Mouse (Mus musculus): ENCODE results near the gene Togaram2. TPM values are rescaled to one million over a fixed set of nuclear protein-coding genes. Genes with fewer than 3 reads are reported as not detected.

Gene Togaram2
- total and polyA plus RNA-seq, 2 experiments from 2014 or later = 1.2 to 4.5 TPM

GRCm38 (mm10) chr17:71693780-71694179 is 20.7 kb downstream of the Togaram2 start:
- no peaks in the 10 kb centered on the region for H3K36me3 ChIP-seq (ENCODE audit: insufficient read depth, low read length)
- peaks cover 3% of the 10 kb centered on the region; the same call in 1 of the 2 replicates for H3K4me1 ChIP-seq (ENCODE audit: insufficient read depth, low read length)
- ATAC-seq (ENCODE audit: low FRiP score) = no peak
- no peak overlapping the region for H3K27ac ChIP-seq (ENCODE audit: low read depth, low read length)
- WGBS = 54% methylated on average over 8 of the region's 8 CpGs
- H3K4me2 ChIP-seq (ENCODE audit: low read depth, low read length, poor library complexity, severe bottlenecking) = no peak overlapping the region
- peaks cover 3% of the 10 kb centered on the region; the same call in 1 of the 2 replicates for H3K9me3 ChIP-seq (ENCODE audit: low read length)
- peak; percentile 41 for TF ChIP-seq CTCF (IDR thresholded peaks at IDR 0.05)
- no peaks in the 10 kb centered on the region for H3K27me3 ChIP-seq (ENCODE audit: insufficient read depth, low read length)
- DNase-seq (ENCODE audit: low spot score) = no peak
- H3K9ac ChIP-seq (replicated peaks; ENCODE audit: low read length, poor library complexity, severe bottlenecking) = no peak overlapping the region
- H3K4me3 ChIP-seq (ENCODE audit: low read depth, low read length) = no peak overlapping the region

- Histone ChIP-seq H3K36me3 (ENCODE audit: insufficient read depth, low read length) (no peaks in the 10 kb centered on the region), H3K9me3 (ENCODE audit: low read length) (0 out of 2 replicates have a peak, but pooled peaks cover 3% of the 10 kb centered on the region), H3K4me2 (ENCODE audit: low read depth, low read length, poor library complexity, severe bottlenecking) (no peak overlapping the region), H3K4me1 (ENCODE audit: insufficient read depth, low read length) (peaks cover 3% of the 10 kb centered on the region; the same call in 1 of the 2 replicates), H3K4me3 (ENCODE audit: low read depth, low read length) (no peak overlapping the region), H3K27ac (ENCODE audit: low read depth, low read length) (no peak overlapping the region), H3K9ac (replicated peaks; ENCODE audit: low read length, poor library complexity, severe bottlenecking) (no peak overlapping the region), H3K27me3 (ENCODE audit: insufficient read depth, low read length) (no peaks in the 10 kb centered on the region)
- ATAC-seq (ENCODE audit: low FRiP score) (no peak), DNase-seq (ENCODE audit: low spot score) (no peak)
- 93% methylated on average over 8 of the region's 8 CpGs for WGBS
- TF ChIP-seq CTCF (IDR thresholded peaks at IDR 0.05) = no peak
These were observed 22.1 kb downstream of the Togaram2 start for GRCm38 (mm10) chr17:71695151-71695550.

- Histone ChIP-seq H3K27me3 (ENCODE audit: insufficient read depth, low read length) (no peaks in the 10 kb centered on the region), H3K9ac (replicated peaks; ENCODE audit: low read length, poor library complexity, severe bottlenecking) (no peak overlapping the region), H3K36me3 (ENCODE audit: insufficient read depth, low read length) (no peaks in the 10 kb centered on the region), H3K27ac (ENCODE audit: low read depth, low read length) (no peak overlapping the region), H3K4me2 (ENCODE audit: low read depth, low read length, poor library complexity, severe bottlenecking) (no peak overlapping the region), H3K4me3 (ENCODE audit: low read depth, low read length) (no peak overlapping the region), H3K4me1 (ENCODE audit: insufficient read depth, low read length) (peaks cover 3% of the 10 kb centered on the region; the same call in 1 of the 2 replicates), H3K9me3 (ENCODE audit: low read length) (0 out of 2 replicates have a peak, but pooled peaks cover 3% of the 10 kb centered on the region)
- no peak for ATAC-seq (ENCODE audit: low FRiP score)
- no peak for DNase-seq (ENCODE audit: low spot score)
- no peak for TF ChIP-seq CTCF (IDR thresholded peaks at IDR 0.05)
- 81% methylated on average over 15 of the region's 15 CpGs for WGBS
These were observed 22.8 kb downstream of the Togaram2 start for GRCm38 (mm10) chr17:71695716-71696315.

DNA sequence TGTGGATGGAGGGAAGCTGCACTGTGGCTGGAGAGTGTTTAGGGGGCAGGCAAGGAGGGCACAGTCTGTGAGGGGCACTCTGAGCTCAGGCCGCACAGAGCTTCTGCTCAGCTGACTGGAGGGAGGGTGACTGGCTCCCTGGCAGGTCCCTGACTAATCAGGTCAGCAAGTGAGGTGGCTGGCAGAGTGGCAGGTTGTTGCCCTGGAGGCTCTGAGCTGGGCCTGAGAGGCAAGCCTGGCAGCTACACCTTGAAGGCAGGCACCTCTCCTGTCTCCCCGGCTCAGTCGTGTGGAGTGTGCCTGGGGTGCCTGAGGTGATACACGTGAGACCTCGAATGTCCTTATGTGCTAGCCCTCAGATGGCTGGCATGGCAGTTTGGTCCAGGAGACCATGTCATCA is 23.3 kb downstream of the Togaram2 start:
- Histone ChIP-seq H3K4me1 (ENCODE audit: insufficient read depth, low read length) (peaks cover 3% of the 10 kb centered on the region; the same call in 1 of the 2 replicates), H3K4me3 (ENCODE audit: low read depth, low read length) (no peak overlapping the region), H3K27me3 (ENCODE audit: insufficient read depth, low read length) (no peaks in the 10 kb centered on the region), H3K9me3 (ENCODE audit: low read length) (0 out of 2 replicates have a peak, but pooled peaks cover 3% of the 10 kb centered on the region), H3K36me3 (ENCODE audit: insufficient read depth, low read length) (no peaks in the 10 kb centered on the region), H3K9ac (replicated peaks; ENCODE audit: low read length, poor library complexity, severe bottlenecking) (no peak overlapping the region), H3K4me2 (ENCODE audit: low read depth, low read length, poor library complexity, severe bottlenecking) (no peak overlapping the region), H3K27ac (ENCODE audit: low read depth, low read length) (no peak overlapping the region)
- DNase-seq (ENCODE audit: low spot score) (no peak), ATAC-seq (ENCODE audit: low FRiP score) (no peak)
- WGBS = 77% methylated on average over 5 of the region's 5 CpGs
- no peak for TF ChIP-seq CTCF (IDR thresholded peaks at IDR 0.05)

DNA sequence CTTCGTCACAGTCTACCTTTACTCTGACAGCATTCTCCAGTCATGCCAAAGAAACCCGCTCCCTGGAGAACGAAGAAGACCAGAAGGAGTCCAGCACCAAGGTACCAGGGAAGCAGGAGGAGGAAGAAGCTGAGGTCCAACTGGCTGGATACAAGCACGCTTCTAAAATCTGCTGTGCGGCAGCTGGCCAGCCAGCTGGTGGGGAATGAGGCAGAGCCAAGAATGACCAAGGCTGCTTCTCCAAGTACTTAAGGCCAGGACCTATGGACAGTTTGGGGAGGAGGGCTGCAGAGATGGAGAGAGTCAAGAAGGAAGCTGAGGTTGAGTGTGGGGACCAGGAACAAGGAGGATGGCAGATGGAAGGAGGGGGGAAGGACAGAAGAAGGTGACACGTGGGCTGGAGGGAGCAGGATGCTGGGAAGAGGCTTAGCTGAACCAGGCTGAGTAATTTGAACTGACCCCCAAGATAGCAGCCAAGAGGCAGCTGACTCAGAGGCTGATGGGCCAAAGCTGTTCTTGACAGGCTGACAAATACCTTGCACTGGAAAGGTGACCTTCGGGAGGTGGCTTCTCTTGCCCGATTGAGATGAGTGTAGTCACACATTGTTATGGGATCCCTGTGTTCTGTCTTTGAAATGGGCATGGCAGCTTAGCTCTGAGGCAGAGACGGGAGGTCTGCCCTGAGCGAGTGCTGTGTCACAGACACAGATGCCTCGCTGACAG is 25.0 kb downstream of the Togaram2 start:
- peaks cover 3% of the 10 kb centered on the region; the same call in 1 of the 2 replicates for H3K4me1 ChIP-seq (ENCODE audit: insufficient read depth, low read length)
- no peak overlapping the region for H3K4me3 ChIP-seq (ENCODE audit: low read depth, low read length)
- no peak overlapping the region for H3K9ac ChIP-seq (replicated peaks; ENCODE audit: low read length, poor library complexity, severe bottlenecking)
- 0 out of 2 replicates have a peak, but pooled peaks cover 3% of the 10 kb centered on the region for H3K9me3 ChIP-seq (ENCODE audit: low read length)
- no peak for TF ChIP-seq CTCF (IDR thresholded peaks at IDR 0.05)
- H3K27ac ChIP-seq (ENCODE audit: low read depth, low read length) = no peak overlapping the region
- no peaks in the 10 kb centered on the region for H3K36me3 ChIP-seq (ENCODE audit: insufficient read depth, low read length)
- H3K4me2 ChIP-seq (ENCODE audit: low read depth, low read length, poor library complexity, severe bottlenecking) = no peak overlapping the region
- H3K27me3 ChIP-seq (ENCODE audit: insufficient read depth, low read length) = no peaks in the 10 kb centered on the region
- WGBS = 82% methylated on average over 11 of the region's 11 CpGs
- no peak for ATAC-seq (ENCODE audit: low FRiP score)
- no peak for DNase-seq (ENCODE audit: low spot score)

GRCm38 (mm10) chr17:71698619-71698956 is 25.5 kb downstream of the Togaram2 start:
- Histone ChIP-seq H3K36me3 (ENCODE audit: insufficient read depth, low read length) (no peaks in the 10 kb centered on the region), H3K4me2 (ENCODE audit: low read depth, low read length, poor library complexity, severe bottlenecking) (no peak overlapping the region), H3K27ac (ENCODE audit: low read depth, low read length) (no peak overlapping the region), H3K27me3 (ENCODE audit: insufficient read depth, low read length) (no peaks in the 10 kb centered on the region), H3K4me1 (ENCODE audit: insufficient read depth, low read length) (no peaks in the 10 kb centered on the region), H3K9ac (replicated peaks; ENCODE audit: low read length, poor library complexity, severe bottlenecking) (no peak overlapping the region), H3K9me3 (ENCODE audit: low read length) (0 out of 2 replicates have a peak, but pooled peaks cover 3% of the 10 kb centered on the region), H3K4me3 (ENCODE audit: low read depth, low read length) (no peak overlapping the region)
- DNase-seq (ENCODE audit: low spot score) = no peak
- WGBS = 89% methylated on average over 11 of the region's 11 CpGs
- TF ChIP-seq CTCF (IDR thresholded peaks at IDR 0.05) = no peak
- no peak for ATAC-seq (ENCODE audit: low FRiP score)
